Mouse (Mus musculus): Measurements from ENCODE around the gene Agps. TPM values are rescaled to one million over a fixed set of nuclear protein-coding genes. Genes with fewer than 3 reads are reported as not detected.

The Agps gene
- total RNA-seq (2023) = 105 and 117 TPM in 2 replicates

GRCm38 (mm10) chr2:75831881-75832633 is at the start of gene Agps:
Gene Agps (plus strand): TSS chr2:75832177.

DNA sequence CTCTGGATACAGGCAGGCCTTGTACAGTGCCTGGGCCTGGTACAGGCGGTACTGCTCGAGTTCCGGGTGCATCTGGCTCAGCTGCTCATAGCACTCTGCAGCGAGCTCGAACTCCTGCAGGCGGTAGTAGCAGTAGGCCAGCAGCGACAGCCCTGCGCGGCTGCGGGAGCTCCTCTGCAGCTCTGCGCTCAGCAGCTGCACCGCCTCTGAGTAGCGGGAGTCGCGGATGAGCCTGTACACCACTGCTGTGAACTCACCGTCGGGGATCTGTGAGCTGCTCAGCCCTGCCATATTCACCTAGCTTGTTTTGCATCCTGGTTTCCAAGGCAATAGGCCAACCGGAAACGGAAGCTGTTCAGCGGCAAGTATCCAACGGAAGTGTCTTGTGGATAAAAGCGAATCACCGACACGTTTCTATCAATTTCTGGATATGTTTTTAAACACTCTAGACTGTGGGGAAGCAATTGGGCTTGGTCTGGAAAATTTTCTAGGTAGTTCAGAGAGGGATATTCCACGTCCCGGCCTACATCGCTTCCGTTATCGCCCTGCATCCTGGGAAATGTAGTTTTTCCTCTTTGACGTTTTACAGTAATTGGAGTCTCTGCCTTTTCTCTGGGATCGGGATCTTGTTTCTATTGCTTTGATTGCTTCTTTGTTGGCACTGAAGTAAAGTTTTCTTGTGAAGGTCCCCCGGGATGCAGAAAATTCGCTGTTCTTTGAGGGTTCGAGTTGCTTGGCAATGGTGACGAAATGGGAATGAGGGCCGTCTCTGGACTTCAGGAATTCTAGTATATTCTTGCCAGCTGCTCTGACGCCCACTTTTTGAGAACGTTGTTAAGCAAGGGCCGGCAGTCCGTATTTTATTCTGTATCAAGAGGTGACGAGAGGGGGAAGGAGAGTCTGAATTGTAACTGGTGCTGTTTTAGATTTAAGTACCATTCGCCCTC is 106.4 kb downstream of the Agps start, which contains the start of gene Ttc30b:
TSS of gene Ttc30b (minus strand) at position 469 of the 947 bp plus-strand sequence.

GRCm38 (mm10) chr2:75977752-75978368 is 145.9 kb downstream of the Agps start, which contains the start of gene Ttc30a2:
Gene Ttc30a2 (minus strand): TSS chr2:75978170.

Other genes with a start within 250 kb of the Agps start
- 325 and 443 TPM in 2 replicates for gene Hnrnpa3, start 172.9 kb upstream of the Agps start, total RNA-seq (2023)
- gene Nfe2l2, start 127.5 kb upstream of the Agps start, total RNA-seq (2023) = 186 and 195 TPM in 2 replicates
- gene Ttc30b, start 106.4 kb downstream of the Agps start, total RNA-seq (2023) = 1.7 TPM in 2 replicates
- gene Ttc30a2, start 146.0 kb downstream of the Agps start, total RNA-seq (2023) = 0.54 and 0.95 TPM in 2 replicates
- 1.0 and 1.1 TPM in 2 replicates for gene Ttc30a1, start 149.8 kb downstream of the Agps start, total RNA-seq (2023)

All from neutrophil, adult 65 days (primary cell).